7 mouse cellular contexts compared by ENCODE assay signal in genomic region chr4:133013266-133013891, GRCm38 (mm10). TPM values are rescaled to one million over a fixed set of nuclear protein-coding genes. Genes with fewer than 3 reads are reported as not detected.
DNase-seq lines count a peak whose midpoint lies in the region; ATAC-seq and TF ChIP-seq lines count a peak whose summit lies in the region.

No protein-coding gene starts in this region.

- peaks cover 65% of the 10 kb centered on the region for H3K4me1 ChIP-seq in hindbrain, embryonic 12.5 days
- peaks cover 48% of the 10 kb centered on the region for H3K4me1 ChIP-seq in midbrain, embryonic 14.5 days (ENCODE audit: control insufficient read depth, insufficient read depth, low read length)
- H3K4me1 ChIP-seq in stomach, postnatal 0 days (replicated peaks; ENCODE audit: control insufficient read depth, insufficient read depth), result peaks cover 26% of the 10 kb centered on the region

- WGBS in hindbrain, embryonic 12.5 days, result 2% methylated on average over 11 of the region's 18 CpGs
- WGBS in midbrain, embryonic 14.5 days, result 2% methylated on average over 18 of the region's 18 CpGs
- 1% methylated on average over 18 of the region's 18 CpGs for WGBS in stomach, postnatal 0 days

- H3K27me3 ChIP-seq in hindbrain, embryonic 12.5 days, result peaks cover 19% of the 10 kb centered on the region
- peaks cover 14% of the 10 kb centered on the region for H3K27me3 ChIP-seq in midbrain, embryonic 14.5 days (ENCODE audit: control insufficient read depth, insufficient read depth, low read length)
- H3K27me3 ChIP-seq in stomach, postnatal 0 days (ENCODE audit: control insufficient read depth, insufficient read depth, low read length), result no peaks in the 10 kb centered on the region

- peak; percentile 33 for ATAC-seq in hindbrain, embryonic 12.5 days (ENCODE audit: low FRiP score)
- peak; percentile 19 for ATAC-seq in midbrain, embryonic 14.5 days (ENCODE audit: low FRiP score, low TSS enrichment)
- peak; percentile 9; the same call in 1 of the 2 replicates for ATAC-seq in stomach, postnatal 0 days (ENCODE audit: low FRiP score, low TSS enrichment)

- no peaks in the 10 kb centered on the region for H3K36me3 ChIP-seq in hindbrain, embryonic 12.5 days
- no peaks in the 10 kb centered on the region for H3K36me3 ChIP-seq in midbrain, embryonic 14.5 days (ENCODE audit: control insufficient read depth, insufficient read depth, low read length)
- no peaks in the 10 kb centered on the region for H3K36me3 ChIP-seq in stomach, postnatal 0 days (ENCODE audit: control insufficient read depth, insufficient read depth, low read length)

- peak overlapping the region; percentile 97 for H3K27ac ChIP-seq in hindbrain, embryonic 12.5 days
- H3K27ac ChIP-seq in midbrain, embryonic 14.5 days (replicated peaks; ENCODE audit: low read depth, low read length), result peak overlapping the region; percentile 96
- H3K27ac ChIP-seq in stomach, postnatal 0 days (replicated peaks), result peak overlapping the region; percentile 95

- peak overlapping the region; percentile 99 for H3K4me3 ChIP-seq in hindbrain, embryonic 12.5 days
- H3K4me3 ChIP-seq in midbrain, embryonic 14.5 days (replicated peaks; ENCODE audit: low read depth, low read length), result peak overlapping the region; percentile 95
- H3K4me3 ChIP-seq in stomach, postnatal 0 days (ENCODE audit: low read depth, low read length), result peak overlapping the region; percentile 91

- no peak for TF ChIP-seq EP300 in stomach, postnatal 0 days (optimal IDR thresholded peaks at IDR 0.05)

- H3K9ac ChIP-seq in hindbrain, embryonic 12.5 days, result peak overlapping the region; percentile 100
- H3K9ac ChIP-seq in midbrain, embryonic 14.5 days (replicated peaks; ENCODE audit: low read length), result peak overlapping the region; percentile 98
- H3K9ac ChIP-seq in stomach, postnatal 0 days (ENCODE audit: low read length), result peak overlapping the region; percentile 92

- no peaks in the 10 kb centered on the region for H3K9me3 ChIP-seq in hindbrain, embryonic 12.5 days (replicated peaks)
- H3K9me3 ChIP-seq in midbrain, embryonic 14.5 days (ENCODE audit: control insufficient read depth, low read length), result no peaks in the 10 kb centered on the region
- H3K9me3 ChIP-seq in stomach, postnatal 0 days (ENCODE audit: control insufficient read depth, low read length), result no peaks in the 10 kb centered on the region

- peak; percentile 81 for DNase-seq in Muller cell, postnatal 12 days (ENCODE audit: inconsistent ontology term)
- DNase-seq in cerebellum, adult 11 months, result peak; percentile 62
- DNase-seq in gastrocnemius, adult 18-20 months (ENCODE audit: low spot score), result peak; percentile 76
- peak; percentile 52 for DNase-seq in left cerebral cortex, postnatal 4 days
- peak; percentile 65 for DNase-seq in midbrain, embryonic 14.5 days
- peak; percentile 60 for DNase-seq in stomach, postnatal 0 days (ENCODE audit: low spot score)

- H3K4me2 ChIP-seq in hindbrain, embryonic 12.5 days (replicated peaks), result peak overlapping the region; percentile 99
- H3K4me2 ChIP-seq in midbrain, embryonic 14.5 days (ENCODE audit: low read length), result peak overlapping the region; percentile 98
- peak overlapping the region; percentile 91 for H3K4me2 ChIP-seq in stomach, postnatal 0 days (replicated peaks; ENCODE audit: low read depth)

- intact Hi-C loops in left cerebral cortex, postnatal 4 days (cut with DNase I), result loop anchor here (10.0 kb wide), 1 partner anchor 201 kb away; the partner anchor contains the start of genes Cd164l2 and Gpr3

- no peak for TF ChIP-seq CTCF in stomach, postnatal 0 days (IDR thresholded peaks at IDR 0.05; ENCODE audit: low read depth)

RNA-seq across cellular contexts. Expression of gene Ahdc1, which starts 2.3 kb away (rescaled TPM):
- total RNA-seq in gastrocnemius, adult 18-20 months (2021), result 10 to 100 TPM; 40.6 to 41.6 TPM
- 12.8 and 15.3 TPM in 2 replicates for polyA plus RNA-seq in hindbrain, embryonic 12.5 days (2016; fragmentation: Nextera tagmentation; extraction: Ambion mirVana)
- 100 to 1,000 TPM in 1 of 2 experiments, 10 to 100 TPM in 1; 94.1 to 102 TPM for total RNA-seq in left cerebral cortex, postnatal 4 days (2021)
- polyA plus RNA-seq in midbrain, embryonic 14.5 days (2014; fragmentation: Nextera tagmentation; extraction: Ambion mirVana), result 13.0 and 15.3 TPM in 2 replicates
- 2.8 and 3.2 TPM in 2 replicates for polyA plus RNA-seq in stomach, postnatal 0 days (2015; fragmentation: Nextera tagmentation; extraction: Ambion mirVana)

RNA-seq across cellular contexts. Expression of gene Fgr, which starts 39.5 kb away (rescaled TPM):
- total RNA-seq in gastrocnemius, adult 18-20 months (2021), result under 1 TPM; 0.09 to 0.14 TPM
- 0.08 TPM in 1 of 2 replicates, not detected in the other for polyA plus RNA-seq in hindbrain, embryonic 12.5 days (2016; fragmentation: Nextera tagmentation; extraction: Ambion mirVana)
- under 1 TPM; 0.42 to 0.44 TPM for total RNA-seq in left cerebral cortex, postnatal 4 days (2021)
- 0.08 TPM in 1 of 2 replicates, not detected in the other for polyA plus RNA-seq in midbrain, embryonic 14.5 days (2014; fragmentation: Nextera tagmentation; extraction: Ambion mirVana)
- polyA plus RNA-seq in stomach, postnatal 0 days (2015; fragmentation: Nextera tagmentation; extraction: Ambion mirVana), result 0.15 and 0.18 TPM in 2 replicates

Comparison
In these comparisons a context has a peak if more than half of its experiments do, and no peak if none do; other contexts are left out.
1. Peak in every context shown above with its lines: DNase-seq, ATAC-seq, H3K4me3 ChIP-seq and H3K27ac ChIP-seq.